Mouse (Mus musculus): ENCODE measurements around the gene Cnr1. TPM values are rescaled to one million over a fixed set of nuclear protein-coding genes. Genes with fewer than 3 reads are reported as not detected.

Gene Cnr1
- polyA plus RNA-seq, 1 experiment from 2014 or later: 0.71 TPM

DNA sequence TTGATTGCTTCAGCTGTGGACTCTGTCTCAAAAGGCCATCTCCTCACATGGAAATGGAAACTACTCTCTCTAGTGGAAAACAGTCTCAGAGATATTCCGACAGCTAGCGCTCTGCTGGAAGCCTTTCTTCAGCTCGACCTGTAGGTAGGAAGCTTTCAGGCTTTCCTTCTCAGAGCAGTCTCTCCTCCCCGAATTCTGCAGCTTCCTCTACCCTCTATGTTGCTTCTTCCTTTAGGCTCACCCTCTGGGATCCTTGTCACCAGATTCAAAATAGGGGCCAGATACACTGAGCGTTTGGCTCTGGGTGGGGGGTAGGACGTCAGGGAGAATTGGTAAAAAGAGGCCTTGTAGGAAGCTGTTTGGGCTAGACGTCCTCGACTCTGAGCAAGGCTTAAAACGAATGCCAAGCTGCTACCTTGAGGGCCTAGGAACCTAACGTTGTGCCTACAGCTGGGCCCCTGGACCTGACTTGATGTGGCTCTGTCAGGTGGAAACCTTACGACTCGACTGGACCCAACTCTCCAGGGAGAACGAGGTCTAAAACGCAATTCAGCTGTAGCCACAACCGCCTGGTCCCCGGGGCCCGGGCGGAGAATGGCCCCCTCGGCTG, 1.1 kb upstream of the Cnr1 start:
- Histone ChIP-seq H3K27ac (ENCODE audit: low read depth) (no peak overlapping the region), H3K9ac (peak overlapping the region; percentile 62), H3K9me3 (ENCODE audit: low read depth, low read length) (no peaks in the 10 kb centered on the region), H3K36me3 (ENCODE audit: insufficient read depth) (no peaks in the 10 kb centered on the region), H3K27me3 (ENCODE audit: insufficient read depth, low read length) (peaks cover 34% of the 10 kb centered on the region), H3K4me2 (peak overlapping the region; percentile 92), H3K4me3 (ENCODE audit: low read depth, low read length) (peak overlapping the region; percentile 55), H3K4me1 (ENCODE audit: insufficient read depth) (no peaks in the 10 kb centered on the region)
- ATAC-seq (ENCODE audit: insufficient read depth) (no peak), DNase-seq (peak; percentile 31)
- no peak for TF ChIP-seq CTCF (IDR thresholded peaks at IDR 0.05; ENCODE audit: low read depth)
- 9% methylated on average over 19 of the region's 19 CpGs for WGBS

DNA sequence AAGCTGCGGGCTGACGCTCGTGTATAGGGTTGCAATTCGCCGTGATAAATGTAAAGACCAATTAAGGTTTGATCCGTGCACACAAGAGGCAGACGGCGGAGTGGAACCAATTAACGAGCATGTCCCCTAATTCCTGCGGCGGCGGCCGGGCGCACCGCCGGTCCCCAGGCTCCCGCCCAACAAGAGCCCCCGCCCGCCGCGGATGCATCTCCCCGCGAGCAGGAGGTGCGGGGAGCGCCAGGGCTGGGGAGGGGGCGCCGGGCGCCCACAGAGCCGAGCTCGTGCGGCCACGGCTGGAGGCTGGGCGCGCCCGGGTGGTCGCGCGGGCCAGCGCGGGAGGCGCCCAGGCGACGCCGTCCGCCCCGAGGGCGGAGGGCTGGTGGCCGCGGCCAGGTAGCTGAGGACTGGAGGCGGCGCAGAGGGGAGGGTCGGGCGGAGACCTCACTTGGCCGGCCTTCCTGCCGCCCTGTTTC, 596 bp upstream of the Cnr1 start:
- WGBS: 1% methylated on average over 47 of the region's 55 CpGs
- Histone ChIP-seq H3K4me3 (ENCODE audit: low read depth, low read length) (peak overlapping the region; percentile 55), H3K27me3 (ENCODE audit: insufficient read depth, low read length) (peaks cover 34% of the 10 kb centered on the region), H3K27ac (ENCODE audit: low read depth) (no peak overlapping the region), H3K9ac (peak overlapping the region; percentile 62), H3K4me1 (ENCODE audit: insufficient read depth) (no peaks in the 10 kb centered on the region), H3K36me3 (ENCODE audit: insufficient read depth) (no peaks in the 10 kb centered on the region), H3K9me3 (ENCODE audit: low read depth, low read length) (no peaks in the 10 kb centered on the region), H3K4me2 (peak overlapping the region; percentile 92)
- DNase-seq (peak; percentile 36), ATAC-seq (ENCODE audit: insufficient read depth) (no peak; the same call in 1 of the 2 replicates)
- no peak for TF ChIP-seq CTCF (IDR thresholded peaks at IDR 0.05; ENCODE audit: low read depth)

DNA sequence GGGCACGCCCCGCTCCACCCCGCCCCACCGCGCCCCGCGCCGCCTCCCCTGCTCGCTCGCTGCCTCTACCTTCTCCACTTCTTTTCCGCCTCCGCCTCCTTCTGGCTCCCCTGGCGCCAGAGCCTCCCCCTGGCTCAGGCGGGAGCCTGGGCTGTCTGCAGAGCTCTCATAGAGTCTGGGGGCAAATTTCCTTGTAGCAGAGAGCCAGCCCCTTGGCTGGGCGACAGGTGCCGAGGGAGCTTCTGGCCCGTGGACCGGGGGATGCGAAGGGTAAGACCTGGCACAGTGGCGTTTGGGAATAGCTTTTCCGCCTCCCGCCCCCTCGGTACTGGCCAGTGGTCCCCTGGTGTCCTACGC, 474 bp downstream of the Cnr1 start:
- no peak overlapping the region for H3K27ac ChIP-seq (ENCODE audit: low read depth)
- WGBS: under 1% methylated on average over 24 of the region's 24 CpGs

DNA sequence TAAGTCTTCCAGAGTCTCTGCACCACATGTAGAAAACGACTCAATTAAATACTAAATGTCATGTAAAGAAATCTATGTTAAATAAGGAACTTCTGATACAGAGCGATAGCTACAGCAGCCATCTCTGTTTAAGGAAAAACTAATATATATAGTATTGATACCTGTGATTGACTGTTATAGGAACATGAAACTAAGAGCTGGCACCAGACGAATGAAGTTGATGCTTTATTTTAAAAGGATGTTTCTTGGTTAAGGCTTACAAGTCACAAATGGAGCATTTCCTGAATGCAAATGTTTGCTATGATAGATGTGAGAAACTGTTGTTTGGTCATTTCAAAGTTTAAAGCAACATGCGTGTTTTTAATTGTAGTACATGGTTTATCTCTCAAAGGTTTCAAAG, 1.1 kb downstream of the Cnr1 start:
- no peak for TF ChIP-seq CTCF (IDR thresholded peaks at IDR 0.05; ENCODE audit: low read depth)
- 48% methylated on average over 4 of the region's 4 CpGs for WGBS
- no peaks in the 10 kb centered on the region for H3K36me3 ChIP-seq (ENCODE audit: insufficient read depth)
- no peak overlapping the region for H3K9ac ChIP-seq
- peak overlapping the region; percentile 55 for H3K4me3 ChIP-seq (ENCODE audit: low read depth, low read length)
- ATAC-seq (ENCODE audit: insufficient read depth) (no peak), DNase-seq (no peak)
- no peaks in the 10 kb centered on the region for H3K4me1 ChIP-seq (ENCODE audit: insufficient read depth)
- H3K27ac ChIP-seq (ENCODE audit: low read depth): no peak overlapping the region
- H3K9me3 ChIP-seq (ENCODE audit: low read depth, low read length): no peaks in the 10 kb centered on the region
- H3K27me3 ChIP-seq (ENCODE audit: insufficient read depth, low read length): peaks cover 34% of the 10 kb centered on the region
- peak overlapping the region; percentile 92 for H3K4me2 ChIP-seq

More for the DNA sequence above, 474 bp downstream of the Cnr1 start:
- DNase-seq (no peak), ATAC-seq (ENCODE audit: insufficient read depth) (no peak; the same call in 1 of the 2 replicates)
- no peak for TF ChIP-seq CTCF (IDR thresholded peaks at IDR 0.05; ENCODE audit: low read depth)
- Histone ChIP-seq H3K27me3 (ENCODE audit: insufficient read depth, low read length) (peaks cover 34% of the 10 kb centered on the region), H3K9ac (peak overlapping the region; percentile 62), H3K4me2 (peak overlapping the region; percentile 92), H3K4me1 (ENCODE audit: insufficient read depth) (no peaks in the 10 kb centered on the region), H3K4me3 (ENCODE audit: low read depth, low read length) (peak overlapping the region; percentile 55), H3K36me3 (ENCODE audit: insufficient read depth) (no peaks in the 10 kb centered on the region), H3K9me3 (ENCODE audit: low read depth, low read length) (no peaks in the 10 kb centered on the region)

DNA sequence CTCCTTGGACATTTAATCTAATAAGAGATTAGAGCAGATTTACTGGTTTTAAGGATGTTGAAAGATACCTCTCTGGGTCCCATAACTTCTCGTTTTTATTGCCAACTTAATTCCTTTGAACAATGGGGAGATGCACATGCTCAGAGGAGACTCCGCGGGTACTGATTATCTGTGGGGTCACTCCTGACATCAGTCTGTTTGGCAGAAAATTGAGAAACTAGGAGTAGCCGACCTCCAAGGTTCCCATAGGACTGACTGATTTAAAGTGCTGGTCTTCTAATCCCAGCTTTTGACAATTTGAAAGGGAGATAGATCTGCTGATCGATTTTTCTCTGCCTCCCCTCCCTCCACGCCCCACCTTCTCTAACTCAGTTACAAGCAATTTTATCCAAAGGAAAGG, 1.6 kb downstream of the Cnr1 start:
- Histone ChIP-seq H3K4me3 (ENCODE audit: low read depth, low read length) (no peak overlapping the region), H3K4me1 (ENCODE audit: insufficient read depth) (no peaks in the 10 kb centered on the region), H3K9ac (no peak overlapping the region), H3K27ac (ENCODE audit: low read depth) (no peak overlapping the region), H3K9me3 (ENCODE audit: low read depth, low read length) (no peaks in the 10 kb centered on the region), H3K36me3 (ENCODE audit: insufficient read depth) (no peaks in the 10 kb centered on the region), H3K4me2 (no peak overlapping the region), H3K27me3 (ENCODE audit: insufficient read depth, low read length) (peaks cover 34% of the 10 kb centered on the region)
- no peak for DNase-seq
- no peak for TF ChIP-seq CTCF (IDR thresholded peaks at IDR 0.05; ENCODE audit: low read depth)
- ATAC-seq (ENCODE audit: insufficient read depth): no peak
- 54% methylated on average over 6 of the region's 6 CpGs for WGBS

DNA sequence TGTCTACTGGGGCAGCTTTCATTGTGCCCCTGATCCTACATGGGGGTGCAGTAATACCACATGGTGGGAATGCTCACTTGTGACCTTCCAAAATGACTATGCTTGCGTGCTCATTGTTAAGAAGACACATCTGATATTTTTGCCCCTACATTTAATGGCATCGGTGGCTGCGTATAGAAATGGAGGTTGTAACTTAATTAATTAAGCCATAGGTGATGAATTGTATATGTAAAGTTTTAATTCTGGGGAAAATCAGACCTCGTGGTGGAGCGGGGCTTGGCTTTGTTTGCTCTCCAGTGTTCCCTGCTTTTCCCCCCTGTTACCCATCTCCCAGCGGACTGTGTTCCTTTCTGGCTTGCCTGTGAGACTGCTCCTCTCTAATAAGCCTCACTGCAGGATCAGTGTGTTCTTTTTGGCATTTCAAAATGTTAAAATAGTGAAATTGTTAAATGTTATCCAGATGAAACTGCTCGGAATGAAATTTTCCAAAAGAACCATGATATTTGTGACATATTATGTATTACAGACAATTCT, 2.4 kb downstream of the Cnr1 start:
- no peaks in the 10 kb centered on the region for H3K4me1 ChIP-seq (ENCODE audit: insufficient read depth)
- H3K27ac ChIP-seq (ENCODE audit: low read depth): no peak overlapping the region
- no peak overlapping the region for H3K4me2 ChIP-seq
- H3K4me3 ChIP-seq (ENCODE audit: low read depth, low read length): no peak overlapping the region
- ATAC-seq (ENCODE audit: insufficient read depth) (no peak), DNase-seq (no peak)
- H3K27me3 ChIP-seq (ENCODE audit: insufficient read depth, low read length): peaks cover 34% of the 10 kb centered on the region
- no peak overlapping the region for H3K9ac ChIP-seq
- no peaks in the 10 kb centered on the region for H3K9me3 ChIP-seq (ENCODE audit: low read depth, low read length)
- H3K36me3 ChIP-seq (ENCODE audit: insufficient read depth): no peaks in the 10 kb centered on the region
- 84% methylated on average over 7 of the region's 7 CpGs for WGBS
- no peak for TF ChIP-seq CTCF (IDR thresholded peaks at IDR 0.05; ENCODE audit: low read depth)

DNA sequence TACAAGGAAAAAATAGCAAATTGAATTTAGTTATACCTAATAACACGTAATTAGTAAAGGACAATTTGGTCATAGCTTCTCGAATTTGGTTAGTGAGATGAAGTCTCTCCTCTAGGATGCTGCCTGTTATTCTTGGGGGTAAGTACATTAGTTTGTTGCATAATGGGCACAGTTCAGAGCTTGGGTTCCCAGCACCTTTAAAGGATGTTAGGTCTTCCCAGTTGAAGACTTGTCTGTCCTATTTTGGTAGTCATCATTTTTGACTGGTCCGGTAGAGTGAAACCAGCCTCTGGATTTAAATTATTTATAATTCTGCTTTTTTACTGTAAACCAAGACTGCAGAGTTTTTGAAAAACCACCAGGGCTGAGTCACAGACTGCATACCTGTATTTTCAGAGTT, 3.3 kb downstream of the Cnr1 start:
- Histone ChIP-seq H3K4me1 (ENCODE audit: insufficient read depth) (no peaks in the 10 kb centered on the region), H3K4me3 (ENCODE audit: low read depth, low read length) (no peak overlapping the region), H3K9me3 (ENCODE audit: low read depth, low read length) (no peaks in the 10 kb centered on the region), H3K27me3 (ENCODE audit: insufficient read depth, low read length) (peaks cover 30% of the 10 kb centered on the region), H3K27ac (ENCODE audit: low read depth) (no peak overlapping the region), H3K9ac (no peak overlapping the region), H3K4me2 (no peak overlapping the region), H3K36me3 (ENCODE audit: insufficient read depth) (no peaks in the 10 kb centered on the region)
- TF ChIP-seq CTCF (IDR thresholded peaks at IDR 0.05; ENCODE audit: low read depth): no peak
- WGBS: 91% methylated on average over 3 of the region's 3 CpGs
- ATAC-seq (ENCODE audit: insufficient read depth) (no peak), DNase-seq (no peak)
